ENCODE assay signal across 12 mouse cellular contexts in genomic region chr4:139216566-139216965, GRCm38 (mm10). TPM values are rescaled to one million over a fixed set of nuclear protein-coding genes. Genes with fewer than 3 reads are reported as not detected.
DNase-seq lines count a peak whose midpoint lies in the region; ATAC-seq and TF ChIP-seq lines count a peak whose summit lies in the region.
"Had no signal": no experiment of that assay in that cellular context is flagged by ENCODE, and none has a peak within 500 bp of the region (broad histone marks: within the 10 kb centered on the region; RNA-seq: fewer than 3 reads in every experiment).

No protein-coding gene starts in this region.

- no peaks in the 10 kb centered on the region for H3K27me3 ChIP-seq in heart, adult 2 months (ENCODE audit: control insufficient read depth, insufficient read depth, low read length)
- H3K27me3 ChIP-seq: CH12.LX; heart, embryonic 12.5 days had no signal

- peak overlapping the region; percentile 36 for H3K27ac ChIP-seq in heart, adult 2 months
- H3K27ac ChIP-seq: midbrain, embryonic 10.5 days had no signal

- no peak overlapping the region; the same call in 1 of the 2 replicates for H3K9ac ChIP-seq in heart, adult 2 months (ENCODE audit: low read depth, low read length)
- H3K9ac ChIP-seq: heart, embryonic 12.5 days had no signal

- H3K4me3 ChIP-seq in heart, adult 2 months = no peak overlapping the region
- H3K4me3 ChIP-seq: heart, embryonic 12.5 days; midbrain, embryonic 10.5 days had no signal

- peak in 1 of 2 experiments; percentile 42 for DNase-seq in heart, adult 2 months
- no peak for DNase-seq in heart, postnatal 4 days
- DNase-seq in 3T3-L1 (ENCODE audit: low read depth, low spot score) = peak; percentile 96
- peak; percentile 65 to 67 for DNase-seq in adrenal gland, postnatal 36 days
- DNase-seq in gastrocnemius, postnatal 25 days = peak; percentile 69
- DNase-seq in thymus, postnatal 4 days = no peak
- no peak for DNase-seq in heart, postnatal 25 days (ENCODE audit: low spot score)
- DNase-seq: thymus, adult 18-20 months had no signal

- WGBS in heart, adult 2 months = 50% methylated on average over 9 of the region's 9 CpGs

- intact Hi-C loops in heart, adult 2 months (cut with DNase I) = no loop called here
- intact Hi-C loops in heart, postnatal 25 days (cut with DNase I) = no loop called here

- H3K36me3 ChIP-seq in heart, adult 2 months (ENCODE audit: control insufficient read depth, insufficient read depth, low read length) = peaks cover 6% of the 10 kb centered on the region

- no peak for TF ChIP-seq POLR2A in heart, adult 2 months (IDR thresholded peaks at IDR 0.05; ENCODE audit: insufficient read depth, low read depth, low read length)

- H3K79me2 ChIP-seq in heart, adult 2 months (replicated peaks; ENCODE audit: control insufficient read depth, insufficient read depth, low read length) = peaks cover 15% of the 10 kb centered on the region

- peaks cover 60% of the 10 kb centered on the region for H3K4me1 ChIP-seq in heart, adult 2 months (ENCODE audit: control insufficient read depth, insufficient read depth, low read length)

- TF ChIP-seq CTCF in heart, adult 2 months (IDR thresholded peaks at IDR 0.05) = no peak

- no peak for ATAC-seq in inflammation-experienced regulatory T-cells, adult 6 months

- no peak for TF ChIP-seq EP300 in heart, adult 2 months (IDR thresholded peaks at IDR 0.05; ENCODE audit: insufficient read depth, low read depth, low read length)

RNA-seq across cellular contexts. Expression of gene Capzb, which starts 23.9 kb away (rescaled TPM):
- 100 to 1,000 TPM; 342 to 392 TPM for total RNA-seq in heart, adult 2 months (2021)
- polyA plus RNA-seq in heart, adult 2 months (2012; rRNA removed) = 160 and 191 TPM in 2 replicates
- 100 to 1,000 TPM; 423 to 429 TPM for total RNA-seq in heart, postnatal 4 days (2021)
- total RNA-seq in adrenal gland, postnatal 36 days (2021) = 100 to 1,000 TPM; 379 to 391 TPM
- total RNA-seq in gastrocnemius, postnatal 25 days (2021) = 100 to 1,000 TPM; 472 to 500 TPM
- 100 to 1,000 TPM; 415 to 449 TPM for total RNA-seq in heart, postnatal 25 days (2021)
- polyA plus RNA-seq in inflammation-experienced regulatory T-cells, adult 6 months (2017; shearing (Covaris generic)) = 100 to 1,000 TPM; 536 to 831 (median 607) TPM

Comparison
In these comparisons a context has a peak if more than half of its experiments do, and no peak if none do; other contexts are left out.
1. DNase-seq: peak in 3T3-L1 (single experiment), adrenal gland, postnatal 36 days (2 of 2) and gastrocnemius, postnatal 25 days (single experiment); none in heart, postnatal 4 days (single experiment), thymus, postnatal 4 days (single experiment) and heart, postnatal 25 days (single experiment).